Mouse (Mus musculus) spleen, adult 18-20 months (tissue): ENCODE results near the gene Ugt8a.

Experiments used
- DNase-seq, 2 experiments: peaks; one replicate each; pipeline ENCODE4 v3.0.0; 2022; ENCODE audit warnings: mixed read lengths in 2 of 2

The Ugt8a gene

GRCm38 (mm10) chr3:125938092-125938755, at the start of gene Ugt8a:
Gene Ugt8a (minus strand): TSS chr3:125938619.
- DNase-seq, result no peak

- no peak for DNase-seq
Measured at GRCm38 (mm10) chr3:125986639-125987038, 48.2 kb upstream of the Ugt8a start.

- DNase-seq, result no peak
Measured at GRCm38 (mm10) chr3:125983707-125984420, 45.4 kb upstream of the Ugt8a start.

- DNase-seq, result no peak
Measured at GRCm38 (mm10) chr3:125979475-125979874, 41.1 kb upstream of the Ugt8a start.

GRCm38 (mm10) chr3:125975899-125976298, 37.5 kb upstream of the Ugt8a start:
- no peak for DNase-seq

GRCm38 (mm10) chr3:125969458-125969857, 31.0 kb upstream of the Ugt8a start:
- no peak for DNase-seq

- DNase-seq, result no peak
Measured at GRCm38 (mm10) chr3:125956196-125956885, 17.9 kb upstream of the Ugt8a start.

GRCm38 (mm10) chr3:125954881-125955280, 16.5 kb upstream of the Ugt8a start:
- DNase-seq, result no peak

- DNase-seq, result no peak
Measured at GRCm38 (mm10) chr3:125940811-125941210, 2.4 kb upstream of the Ugt8a start.

GRCm38 (mm10) chr3:125938756-125939109, 314 bp upstream of the Ugt8a start:
- DNase-seq, result no peak

GRCm38 (mm10) chr3:125937536-125938091, 805 bp downstream of the Ugt8a start:
- DNase-seq, result no peak

- DNase-seq, result no peak
Measured at GRCm38 (mm10) chr3:125935796-125936195, 2.6 kb downstream of the Ugt8a start.

- no peak for DNase-seq
Measured at GRCm38 (mm10) chr3:125932594-125933237, 5.7 kb downstream of the Ugt8a start.

GRCm38 (mm10) chr3:125931059-125931458, 7.4 kb downstream of the Ugt8a start:
- DNase-seq, result no peak

- no peak for DNase-seq
Measured at GRCm38 (mm10) chr3:125920876-125921275, 17.5 kb downstream of the Ugt8a start.

GRCm38 (mm10) chr3:125898976-125899375, 39.4 kb downstream of the Ugt8a start:
- DNase-seq, result no peak

- DNase-seq, result no peak
Measured at GRCm38 (mm10) chr3:125887109-125887508, 51.3 kb downstream of the Ugt8a start.

GRCm38 (mm10) chr3:125884879-125885278, 53.5 kb downstream of the Ugt8a start:
- no peak for DNase-seq

- DNase-seq, result no peak
Measured at GRCm38 (mm10) chr3:125884423-125884822, 54.0 kb downstream of the Ugt8a start.

GRCm38 (mm10) chr3:125883009-125883408, 55.4 kb downstream of the Ugt8a start:
- no peak for DNase-seq

GRCm38 (mm10) chr3:125881835-125882234, 56.6 kb downstream of the Ugt8a start:
- no peak for DNase-seq

GRCm38 (mm10) chr3:125874371-125874770, 64.0 kb downstream of the Ugt8a start:
- DNase-seq, result no peak

- DNase-seq, result no peak
Measured at GRCm38 (mm10) chr3:125869873-125870272, 68.5 kb downstream of the Ugt8a start.
